Mouse (Mus musculus) MEL (cell line): Measurements from ENCODE around the gene Rasd2. TPM values are rescaled to one million over a fixed set of nuclear protein-coding genes. Genes with fewer than 3 reads are reported as not detected.

ENCODE experiments used
- DNase-seq: peaks from one replicate; pipeline ENCODE4 v3.0.0; 2011; ENCODE audit warnings: low read depth, low spot score
- H3K27ac ChIP-seq: 2 replicates; pipeline ENCODE4 v1.5.1; 2012; ENCODE audit warnings: low read depth, mild to moderate bottlenecking, control low read depth, low read length, moderate library complexity; ENCODE audit not compliant: control insufficient read depth
- H3K27me3 ChIP-seq, 2 experiments: fragments of 150-350 bp in 1 of 2; sonication (generic) in 1 of 2; 2 replicates each; pipeline ENCODE4 v1.6.1; 2012; ENCODE audit warnings: low read length in 2 of 2, mild to moderate bottlenecking in 2 of 2, improper control_type of control experiment in 1 of 2, moderate library complexity in 1 of 2; ENCODE audit not compliant: insufficient read depth in 2 of 2, control insufficient read depth in 1 of 2
- H3K36me3 ChIP-seq, 2 experiments: 2 replicates each; pipeline ENCODE4 v1.6.1; 2012 to 2014; ENCODE audit warnings: low read length in 2 of 2, improper control_type of control experiment in 1 of 2, inconsistent platforms in 1 of 2, mild to moderate bottlenecking in 1 of 2; ENCODE audit not compliant: insufficient read depth in 2 of 2, control insufficient read depth in 1 of 2
- H3K4me1 ChIP-seq, 2 experiments: fragments of 150-350 bp in 1 of 2; sonication (generic) in 1 of 2; 2 replicates each; pipeline ENCODE4 v1.6.1; 2012; ENCODE audit warnings: low read length in 2 of 2, improper control_type of control experiment in 1 of 2, mild to moderate bottlenecking in 1 of 2; ENCODE audit not compliant: insufficient read depth in 2 of 2, control insufficient read depth in 1 of 2
- H3K4me3 ChIP-seq, 2 experiments: fragments of 150-350 bp in 1 of 2; sonication (generic) in 1 of 2; 2 replicates each; pipeline ENCODE4 v1.5.1; 2012; ENCODE audit warnings: low read depth in 2 of 2, low read length in 2 of 2, mild to moderate bottlenecking in 2 of 2, moderate library complexity in 2 of 2, control low read depth in 1 of 2, improper control_type of control experiment in 1 of 2; ENCODE audit not compliant: control insufficient read depth in 1 of 2, insufficient read depth in 1 of 2
- H3K79me2 ChIP-seq: 2 replicates; pipeline ENCODE4 v1.6.1; 2012; ENCODE audit warnings: mild to moderate bottlenecking, low read length, moderate library complexity; ENCODE audit not compliant: control insufficient read depth, poor library complexity, insufficient read depth
- H3K9ac ChIP-seq: 2 replicates; pipeline ENCODE4 v1.6.1; 2012; ENCODE audit warnings: low read depth, mild to moderate bottlenecking, control low read depth, low read length, moderate library complexity; ENCODE audit not compliant: control insufficient read depth, poor library complexity, severe bottlenecking
- H3K9me3 ChIP-seq: fragments of 150-350 bp; sonication (generic); replicated peaks from 2 replicates; pipeline ENCODE4 v1.6.1; 2012; ENCODE audit warnings: mild to moderate bottlenecking, low read length, improper control_type of control experiment, moderate library complexity; ENCODE audit not compliant: insufficient read depth
- BHLHE40 ChIP-seq: IDR thresholded peaks from 2 replicates; pipeline ENCODE4 v1.6.1; 2012; ENCODE audit warnings: low read depth, mild to moderate bottlenecking, inconsistent platforms, low read length, improper control_type of control experiment, borderline replicate concordance
- CHD2 ChIP-seq: IDR thresholded peaks from 2 replicates; pipeline ENCODE4 v1.6.1; 2011; ENCODE audit warnings: low read length, improper control_type of control experiment
- CTCF ChIP-seq, 3 experiments: IDR thresholded peaks in 2 of 3; conservative IDR thresholded peaks in 1 of 3; 2 replicates each; pipeline ENCODE4 v1.5.1; 2011 to 2012; ENCODE audit warnings: low read length in 3 of 3, low read depth in 2 of 3, mild to moderate bottlenecking in 2 of 3, improper control_type of control experiment in 1 of 3, inconsistent platforms in 1 of 3, mixed read lengths in 1 of 3, moderate library complexity in 1 of 3; ENCODE audit not compliant: control insufficient read depth in 1 of 3, insufficient read depth in 1 of 3, poor library complexity in 1 of 3, severe bottlenecking in 1 of 3
- E2F4 ChIP-seq: IDR thresholded peaks from 2 replicates; pipeline ENCODE4 v1.6.1; 2011; ENCODE audit warnings: low read depth, low read length, improper control_type of control experiment, borderline replicate concordance
- ETS1 ChIP-seq: IDR thresholded peaks from 2 replicates; pipeline ENCODE4 v1.6.1; 2012; ENCODE audit warnings: low read depth, mild to moderate bottlenecking, inconsistent platforms, low read length, improper control_type of control experiment, moderate library complexity
- GABPA ChIP-seq: IDR thresholded peaks from 2 replicates; pipeline ENCODE4 v1.6.1; 2012; ENCODE audit warnings: low read depth, mild to moderate bottlenecking, inconsistent platforms, low read length, improper control_type of control experiment, moderate library complexity
- GATA1 ChIP-seq: IDR thresholded peaks from 2 replicates; pipeline ENCODE4 v1.6.1; 2011; ENCODE audit warnings: low read depth, low read length, improper control_type of control experiment
- HCFC1 ChIP-seq: IDR thresholded peaks from 2 replicates; pipeline ENCODE4 v1.6.1; 2012; ENCODE audit warnings: low read depth, mild to moderate bottlenecking, inconsistent platforms, low read length, improper control_type of control experiment, moderate library complexity
- MAFK ChIP-seq: IDR thresholded peaks from 2 replicates; pipeline ENCODE4 v1.6.1; 2011; ENCODE audit warnings: low read depth, mild to moderate bottlenecking, low read length, improper control_type of control experiment, borderline replicate concordance
- MXI1 ChIP-seq: IDR thresholded peaks from 2 replicates; pipeline ENCODE4 v1.6.1; 2011; ENCODE audit warnings: mild to moderate bottlenecking, low read depth, low read length, improper control_type of control experiment
- MYB ChIP-seq: IDR thresholded peaks from 2 replicates; pipeline ENCODE4 v1.6.1; 2011; ENCODE audit warnings: mild to moderate bottlenecking, low read depth, low read length, improper control_type of control experiment
- MYC ChIP-seq: IDR thresholded peaks from 2 replicates; pipeline ENCODE4 v1.6.1; 2011; ENCODE audit warnings: low read depth, mild to moderate bottlenecking, low read length, improper control_type of control experiment, moderate library complexity
- NELFE ChIP-seq: IDR thresholded peaks from 2 replicates; pipeline ENCODE4 v1.6.1; 2011; ENCODE audit warnings: low read depth, low read length, improper control_type of control experiment
- POLR2A ChIP-seq, 2 experiments: IDR thresholded peaks; 2 replicates each; pipeline ENCODE4 v1.6.1; 2011 to 2012; ENCODE audit warnings: low read length in 2 of 2, mild to moderate bottlenecking in 2 of 2, control low read depth in 1 of 2, improper control_type of control experiment in 1 of 2, low read depth in 1 of 2, moderate library complexity in 1 of 2; ENCODE audit not compliant: control insufficient read depth in 1 of 2, insufficient read depth in 1 of 2, poor library complexity in 1 of 2
- RAD21 ChIP-seq: IDR thresholded peaks from 2 replicates; pipeline ENCODE4 v1.6.1; 2011; ENCODE audit warnings: mild to moderate bottlenecking, low read depth, low read length, improper control_type of control experiment
- SMC3 ChIP-seq: IDR thresholded peaks from 2 replicates; pipeline ENCODE4 v1.6.1; 2011; ENCODE audit warnings: low read depth, low read length, improper control_type of control experiment
- TBP ChIP-seq: IDR thresholded peaks from 2 replicates; pipeline ENCODE4 v1.8.0; 2011; ENCODE audit warnings: low read depth, low read length, improper control_type of control experiment
- TCF12 ChIP-seq: IDR thresholded peaks from 2 replicates; pipeline ENCODE4 v1.6.1; 2014; ENCODE audit warnings: low read depth, mild to moderate bottlenecking, inconsistent platforms, low read length, improper control_type of control experiment, moderate library complexity
- ZC3H11A ChIP-seq: IDR thresholded peaks from 2 replicates; pipeline ENCODE4 v1.6.1; 2012; ENCODE audit warnings: low read depth, mild to moderate bottlenecking, inconsistent platforms, low read length, improper control_type of control experiment
- ZKSCAN1 ChIP-seq: IDR thresholded peaks from 2 replicates; pipeline ENCODE4 v1.6.1; 2012; ENCODE audit warnings: low read depth, mild to moderate bottlenecking, inconsistent platforms, low read length, improper control_type of control experiment, moderate library complexity
- ZNF384 ChIP-seq: IDR thresholded peaks from 2 replicates; pipeline ENCODE4 v1.6.1; 2012; ENCODE audit warnings: low read depth, mild to moderate bottlenecking, inconsistent platforms, low read length, improper control_type of control experiment
- polyA plus RNA-seq, 2 experiments: library from polyadenylated mRNA; stranded (reverse) in 1 of 2; unstranded in 1 of 2; fragments of >175 nt in 1 of 2; fragments of >200 nt in 1 of 2; gene quantifications; 2 replicates each; pipeline versions ENCODE4 v1.2.1 to v1.2.4; 2012; ENCODE audit warnings: low replicate concordance in 2 of 2, low read depth in 1 of 2; ENCODE audit not compliant: insufficient read length in 2 of 2, insufficient read depth in 1 of 2, missing spikeins in 1 of 2
- total RNA-seq: library from RNA; depleted of rRNA; stranded (reverse); fragments of 300-350 nt; gene quantifications from 2 replicates; pipeline ENCODE4 v1.2.3, GENCODE M21; 2012; rRNA removed

The Rasd2 gene
- total and polyA plus RNA-seq, 3 experiments = not detected

GRCm38 (mm10) chr8:75255635-75256034, 41.9 kb downstream of the Rasd2 start:
- DNase-seq = no peak
- TF ChIP-seq BHLHE40 (no peak), MXI1 (no peak), TCF12 (no peak), TBP (no peak), NELFE (no peak), ETS1 (no peak), E2F4 (no peak), RAD21 (no peak), GATA1 (no peak), ZNF384 (no peak), ZKSCAN1 (no peak), GABPA (no peak), MAFK (no peak), CHD2 (no peak), MYB (no peak), HCFC1 (no peak), ZC3H11A (no peak)
- Histone ChIP-seq H3K27ac (no peak overlapping the region), H3K9ac (no peak overlapping the region), H3K4me3 (no peak overlapping the region), H3K27me3 (no peaks in the 10 kb centered on the region), H3K4me1 (no peaks in the 10 kb centered on the region), H3K36me3 (no peaks in the 10 kb centered on the region), H3K79me2 (no peaks in the 10 kb centered on the region), H3K9me3 (no peaks in the 10 kb centered on the region)

- no peak overlapping the region for H3K27ac ChIP-seq
- no peaks in the 10 kb centered on the region for H3K36me3 ChIP-seq
- H3K4me1 ChIP-seq = no peaks in the 10 kb centered on the region
- TF ChIP-seq SMC3 = peak; percentile 65
- no peak for TF ChIP-seq MYB
- TF ChIP-seq HCFC1 = no peak
- TF ChIP-seq CTCF (IDR thresholded peaks at IDR 0.05 in 2 of 3, conservative IDR thresholded peaks at IDR 0.05 in 1 of 3; ENCODE audit: control insufficient read depth in 1 of 3, insufficient read depth in 1 of 3, low read depth in 2 of 3, low read length in 3 of 3, poor library complexity in 1 of 3, severe bottlenecking in 1 of 3) = peak; percentile 28 to 73 (median 55); a peak in 5 of 6 replicates
- TF ChIP-seq POLR2A (IDR thresholded peaks at IDR 0.05; ENCODE audit: control insufficient read depth in 1 of 2, insufficient read depth in 1 of 2, low read depth in 1 of 2, low read length in 2 of 2, poor library complexity in 1 of 2) = no peak
- no peak for TF ChIP-seq MXI1
- 0 out of 2 replicates have a peak, but pooled peaks have one; percentile 38 for TF ChIP-seq MYC
- peak; percentile 20; the same call in 1 of the 2 replicates for TF ChIP-seq ZC3H11A
- TF ChIP-seq RAD21 = peak; percentile 62
- TF ChIP-seq, all 39 proteins: peak for 5
- peak; percentile 50 for DNase-seq
- no peak overlapping the region for H3K4me3 ChIP-seq
- H3K79me2 ChIP-seq = no peaks in the 10 kb centered on the region
- no peak overlapping the region for H3K9ac ChIP-seq
- H3K9me3 ChIP-seq = no peaks in the 10 kb centered on the region
- H3K27me3 ChIP-seq = no peaks in the 10 kb centered on the region
Measured at GRCm38 (mm10) chr8:75272166-75272565, 58.4 kb downstream of the Rasd2 start.

Other genes with a start within 250 kb of the Rasd2 start
- 21.8 and 22.8 TPM in 2 replicates for gene Hmgxb4, start 220.6 kb upstream of the Rasd2 start, total RNA-seq
- 10 to 100 TPM in 1 of 2 experiments, not detected in 1; 32.6 TPM for gene Hmgxb4, start 220.6 kb upstream of the Rasd2 start, polyA plus RNA-seq
- gene Tom1, start 180.2 kb upstream of the Rasd2 start, total RNA-seq = 17.6 and 18.0 TPM in 2 replicates
- gene Tom1, start 180.2 kb upstream of the Rasd2 start, polyA plus RNA-seq = 10 to 100 TPM in 1 of 2 experiments, not detected in 1; 32.6 TPM
- gene Hmox1, start 120.3 kb upstream of the Rasd2 start, total RNA-seq = 11.1 and 29.9 TPM in 2 replicates
- gene Hmox1, start 120.3 kb upstream of the Rasd2 start, polyA plus RNA-seq = 10 to 100 TPM in 1 of 2 experiments, not detected in 1; 72.4 TPM
- gene Mcm5, start 104.4 kb upstream of the Rasd2 start, total RNA-seq = 355 and 397 TPM in 2 replicates
- 100 to 1,000 TPM in 1 of 2 experiments, not detected in 1; 459 TPM for gene Mcm5, start 104.4 kb upstream of the Rasd2 start, polyA plus RNA-seq
- 0.12 TPM in 1 of 2 replicates, not detected in the other for gene Gm10358, start 192.6 kb downstream of the Rasd2 start, total RNA-seq
- gene Gm10358, start 192.6 kb downstream of the Rasd2 start, polyA plus RNA-seq = under 1 TPM in 1 of 2 experiments, not detected in 1; 0.31 TPM
- gene Iqcm, start 234.8 kb downstream of the Rasd2 start, total RNA-seq = not detected in 2 replicates
- gene Iqcm, start 234.8 kb downstream of the Rasd2 start, polyA plus RNA-seq = not detected